Mouse (Mus musculus) bone marrow macrophage, adult 2 months (primary cell): ENCODE data around the gene Chka.

Experiments
- CTCF ChIP-seq: IDR thresholded peaks from 2 replicates; pipeline ENCODE4 v1.5.1; 2012; ENCODE audit warnings: low read depth, mild to moderate bottlenecking, low read length, moderate library complexity
- POLR2A ChIP-seq: IDR thresholded peaks from 2 replicates; pipeline ENCODE4 v1.6.1; 2012; ENCODE audit warnings: mild to moderate bottlenecking, low read depth, low read length, borderline replicate concordance

GRCm38 (mm10) chr19:3931716-3932115, 80.1 kb downstream of the Chka start:
- TF ChIP-seq POLR2A (no peak; the same call in 1 of the 2 replicates), CTCF (no peak)
